Mouse (Mus musculus): ENCODE measurements around the gene Pla2g4b. TPM values are rescaled to one million over a fixed set of nuclear protein-coding genes. Genes with fewer than 3 reads are reported as not detected.

Pla2g4b gene
- 4.6 and 5.4 TPM in 2 replicates for polyA plus RNA-seq (2015; fragmentation: Nextera tagmentation; extraction: Ambion mirVana)

GRCm38 (mm10) chr2:120032726-120033467 lies at the start of gene Pla2g4b:
Gene Pla2g4b (plus strand): TSS chr2:120033417.
- ATAC-seq = no peak
- WGBS = 93% methylated on average over 12 of the region's 12 CpGs

GRCm38 (mm10) chr2:119985871-119986270 lies 47.3 kb upstream of the Pla2g4b start:
- H3K4me3 ChIP-seq (replicated peaks) = no peak overlapping the region
- peaks cover 8% of the 10 kb centered on the region; the same call in 1 of the 2 replicates for H3K36me3 ChIP-seq
- no peak for ATAC-seq
- H3K9me3 ChIP-seq = no peaks in the 10 kb centered on the region
- 72% methylated on average over 8 of the region's 8 CpGs for WGBS
- no peak overlapping the region for H3K27ac ChIP-seq
- no peak overlapping the region for H3K4me2 ChIP-seq (replicated peaks)
- H3K9ac ChIP-seq (replicated peaks) = no peak overlapping the region
- no peaks in the 10 kb centered on the region for H3K27me3 ChIP-seq
- H3K4me1 ChIP-seq (replicated peaks) = no peaks in the 10 kb centered on the region

More at GRCm38 (mm10) chr2:120032726-120033467, at the start of gene Pla2g4b:
- Histone ChIP-seq H3K4me1 (replicated peaks) (peaks cover 11% of the 10 kb centered on the region), H3K36me3 (peaks cover 82% of the 10 kb centered on the region), H3K4me3 (replicated peaks) (no peak within 1 kb of the TSS), H3K27ac (no peak within 1 kb of the TSS), H3K9ac (replicated peaks) (no peak within 1 kb of the TSS), H3K9me3 (no peaks in the 10 kb centered on the region), H3K27me3 (no peaks in the 10 kb centered on the region), H3K4me2 (replicated peaks) (no peak within 1 kb of the TSS)

- no peak overlapping the region for H3K4me2 ChIP-seq (replicated peaks)
- H3K9ac ChIP-seq (replicated peaks) = no peak overlapping the region
- no peaks in the 10 kb centered on the region for H3K4me1 ChIP-seq (replicated peaks)
- H3K4me3 ChIP-seq (replicated peaks) = no peak overlapping the region
- no peaks in the 10 kb centered on the region for H3K27me3 ChIP-seq
- ATAC-seq = no peak
- H3K36me3 ChIP-seq = peaks cover 8% of the 10 kb centered on the region; the same call in 1 of the 2 replicates
- WGBS = 63% methylated on average over 6 of the region's 6 CpGs
- no peaks in the 10 kb centered on the region for H3K9me3 ChIP-seq
- H3K27ac ChIP-seq = no peak overlapping the region
Measured at GRCm38 (mm10) chr2:119986369-119986768, 46.8 kb upstream of the Pla2g4b start.

GRCm38 (mm10) chr2:119987441-119987840 lies 45.8 kb upstream of the Pla2g4b start:
- H3K36me3 ChIP-seq = peaks cover 3% of the 10 kb centered on the region; the same call in 1 of the 2 replicates
- WGBS = 97% methylated on average over 2 of the region's 2 CpGs

GRCm38 (mm10) chr2:119988952-119989351 lies 44.3 kb upstream of the Pla2g4b start:
- no peaks in the 10 kb centered on the region for H3K36me3 ChIP-seq
- no peaks in the 10 kb centered on the region for H3K27me3 ChIP-seq
- WGBS = 93% methylated on average over 4 of the region's 4 CpGs
- H3K4me2 ChIP-seq (replicated peaks) = no peak overlapping the region
- no peak for ATAC-seq
- no peak overlapping the region for H3K27ac ChIP-seq
- H3K4me3 ChIP-seq (replicated peaks) = no peak overlapping the region
- H3K9ac ChIP-seq (replicated peaks) = no peak overlapping the region
- no peaks in the 10 kb centered on the region for H3K9me3 ChIP-seq
- no peaks in the 10 kb centered on the region for H3K4me1 ChIP-seq (replicated peaks)

More at GRCm38 (mm10) chr2:119987441-119987840, 45.8 kb upstream of the Pla2g4b start:
- no peaks in the 10 kb centered on the region for H3K27me3 ChIP-seq
- no peak overlapping the region for H3K9ac ChIP-seq (replicated peaks)
- H3K4me2 ChIP-seq (replicated peaks) = no peak overlapping the region
- H3K4me1 ChIP-seq (replicated peaks) = no peaks in the 10 kb centered on the region
- no peak for ATAC-seq
- no peaks in the 10 kb centered on the region for H3K9me3 ChIP-seq
- no peak overlapping the region for H3K4me3 ChIP-seq (replicated peaks)
- no peak overlapping the region for H3K27ac ChIP-seq

- WGBS = 87% methylated on average over 6 of the region's 6 CpGs
- Histone ChIP-seq H3K36me3 (no peaks in the 10 kb centered on the region), H3K9ac (replicated peaks) (no peak overlapping the region), H3K4me3 (replicated peaks) (no peak overlapping the region), H3K27me3 (no peaks in the 10 kb centered on the region), H3K9me3 (no peaks in the 10 kb centered on the region), H3K4me2 (replicated peaks) (no peak overlapping the region), H3K4me1 (replicated peaks) (peaks cover 5% of the 10 kb centered on the region; the same call in 1 of the 2 replicates), H3K27ac (no peak overlapping the region)
- ATAC-seq = no peak
Measured at GRCm38 (mm10) chr2:119990881-119991280, 42.3 kb upstream of the Pla2g4b start.

- Histone ChIP-seq H3K4me2 (replicated peaks) (no peak overlapping the region), H3K27ac (no peak overlapping the region), H3K36me3 (no peaks in the 10 kb centered on the region), H3K4me3 (replicated peaks) (no peak overlapping the region), H3K9ac (replicated peaks) (no peak overlapping the region), H3K27me3 (no peaks in the 10 kb centered on the region), H3K9me3 (no peaks in the 10 kb centered on the region), H3K4me1 (replicated peaks) (peaks cover 5% of the 10 kb centered on the region; the same call in 1 of the 2 replicates)
- no peak for ATAC-seq
- 93% methylated on average over 2 of the region's 2 CpGs for WGBS
Measured at GRCm38 (mm10) chr2:119992349-119992748, 40.9 kb upstream of the Pla2g4b start.

- Histone ChIP-seq H3K4me1 (replicated peaks) (peaks cover 5% of the 10 kb centered on the region; the same call in 1 of the 2 replicates), H3K27me3 (no peaks in the 10 kb centered on the region), H3K9me3 (no peaks in the 10 kb centered on the region), H3K9ac (replicated peaks) (no peak overlapping the region), H3K36me3 (peaks cover 4% of the 10 kb centered on the region; the same call in 1 of the 2 replicates), H3K4me3 (replicated peaks) (no peak overlapping the region), H3K27ac (no peak overlapping the region), H3K4me2 (replicated peaks) (no peak overlapping the region)
- no peak for ATAC-seq
- 61% methylated on average over 2 of the region's 2 CpGs for WGBS
Measured at GRCm38 (mm10) chr2:119993515-119993914, 39.7 kb upstream of the Pla2g4b start.

GRCm38 (mm10) chr2:119994839-119995238 lies 38.4 kb upstream of the Pla2g4b start:
- Histone ChIP-seq H3K9ac (replicated peaks) (no peak overlapping the region), H3K9me3 (no peaks in the 10 kb centered on the region), H3K4me2 (replicated peaks) (no peak overlapping the region), H3K4me1 (replicated peaks) (peaks cover 5% of the 10 kb centered on the region; the same call in 1 of the 2 replicates), H3K4me3 (replicated peaks) (no peak overlapping the region), H3K27me3 (no peaks in the 10 kb centered on the region), H3K27ac (no peak overlapping the region), H3K36me3 (peaks cover 9% of the 10 kb centered on the region; the same call in 1 of the 2 replicates)
- ATAC-seq = no peak
- WGBS = 91% methylated on average over 6 of the region's 6 CpGs

GRCm38 (mm10) chr2:119995391-119996281 lies 37.6 kb upstream of the Pla2g4b start:
- Histone ChIP-seq H3K27me3 (no peaks in the 10 kb centered on the region), H3K9ac (replicated peaks) (no peak overlapping the region), H3K27ac (no peak overlapping the region), H3K36me3 (peaks cover 9% of the 10 kb centered on the region; the same call in 1 of the 2 replicates), H3K4me1 (replicated peaks) (peaks cover 5% of the 10 kb centered on the region; the same call in 1 of the 2 replicates), H3K4me3 (replicated peaks) (no peak overlapping the region), H3K4me2 (replicated peaks) (no peak overlapping the region), H3K9me3 (no peaks in the 10 kb centered on the region)
- 79% methylated on average over 9 of the region's 9 CpGs for WGBS
- no peak for ATAC-seq

- no peak overlapping the region for H3K9ac ChIP-seq (replicated peaks)
- ATAC-seq = no peak
- no peak overlapping the region for H3K4me3 ChIP-seq (replicated peaks)
- peaks cover 5% of the 10 kb centered on the region; the same call in 1 of the 2 replicates for H3K4me1 ChIP-seq (replicated peaks)
- WGBS = 91% methylated on average over 4 of the region's 4 CpGs
- H3K27ac ChIP-seq = no peak overlapping the region
- no peak overlapping the region for H3K4me2 ChIP-seq (replicated peaks)
- no peaks in the 10 kb centered on the region for H3K27me3 ChIP-seq
- peaks cover 9% of the 10 kb centered on the region; the same call in 1 of the 2 replicates for H3K36me3 ChIP-seq
- no peaks in the 10 kb centered on the region for H3K9me3 ChIP-seq
Measured at GRCm38 (mm10) chr2:119997354-119997753, 35.9 kb upstream of the Pla2g4b start.

- Histone ChIP-seq H3K4me1 (replicated peaks) (peaks cover 5% of the 10 kb centered on the region; the same call in 1 of the 2 replicates), H3K9me3 (no peaks in the 10 kb centered on the region), H3K9ac (replicated peaks) (no peak overlapping the region), H3K4me2 (replicated peaks) (no peak overlapping the region), H3K27me3 (no peaks in the 10 kb centered on the region), H3K27ac (no peak overlapping the region), H3K36me3 (peaks cover 9% of the 10 kb centered on the region; the same call in 1 of the 2 replicates), H3K4me3 (replicated peaks) (no peak overlapping the region)
- ATAC-seq = no peak
- WGBS = 89% methylated on average over 2 of the region's 2 CpGs
Measured at GRCm38 (mm10) chr2:119999731-120000130, 33.5 kb upstream of the Pla2g4b start.

All from midbrain, embryonic 13.5 days (tissue).